Mouse (Mus musculus): Measurements from ENCODE around the gene Btbd2.
A peak's percentile ranks its signal among the peaks of the same experiment; 100 is the strongest.

Btbd2 gene

GRCm38 (mm10) chr10:80686617-80687016 lies 29.7 kb upstream of the Btbd2 start:
- DNase-seq, result no peak

GRCm38 (mm10) chr10:80684984-80685383 lies 28.1 kb upstream of the Btbd2 start:
- DNase-seq, result no peak

DNA sequence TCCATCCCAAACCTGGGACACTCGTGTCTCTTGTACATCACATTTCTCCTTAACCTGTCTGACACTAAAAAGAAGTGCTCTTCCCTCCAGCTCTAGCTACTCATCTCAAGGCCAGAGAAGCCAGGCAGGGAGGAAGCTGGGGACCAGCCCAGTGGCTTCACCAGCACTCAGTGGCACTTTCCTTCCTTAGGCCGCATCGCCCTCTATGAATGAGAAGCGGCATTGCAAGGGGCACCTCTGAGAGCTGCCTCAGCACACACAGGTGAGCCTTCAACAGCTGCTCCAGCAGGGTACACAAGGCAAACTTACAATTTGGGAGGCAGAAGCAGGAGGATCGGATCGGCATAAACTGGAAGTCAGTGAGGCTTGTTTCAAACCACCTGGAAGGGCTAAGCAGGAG lies 27.3 kb upstream of the Btbd2 start:
- peak; percentile 85 to 87 for DNase-seq

DNA sequence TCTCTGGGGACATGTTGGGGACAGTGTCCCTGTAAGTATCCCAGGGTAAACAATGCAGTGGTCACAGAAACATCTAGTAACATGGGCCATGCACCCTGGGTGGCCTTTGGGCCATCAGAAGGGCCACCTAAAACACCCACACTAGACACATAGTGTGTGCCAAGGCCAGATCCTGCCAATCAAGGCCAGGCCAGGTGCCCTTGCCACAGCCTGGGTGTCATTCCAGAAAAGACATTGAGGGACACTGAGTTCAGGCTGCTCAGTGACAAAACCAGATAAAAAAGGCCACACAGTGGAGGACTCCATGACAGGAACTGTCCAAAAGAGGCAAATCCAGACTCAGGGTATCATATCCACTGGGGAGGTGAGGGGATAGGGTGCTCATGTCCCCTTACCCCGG lies 26.8 kb upstream of the Btbd2 start:
- DNase-seq, result no peak

GRCm38 (mm10) chr10:80682003-80682402 lies 25.1 kb upstream of the Btbd2 start:
- no peak for DNase-seq

- DNase-seq, result no peak
These were observed 23.4 kb upstream of the Btbd2 start for GRCm38 (mm10) chr10:80680260-80680696.

DNA sequence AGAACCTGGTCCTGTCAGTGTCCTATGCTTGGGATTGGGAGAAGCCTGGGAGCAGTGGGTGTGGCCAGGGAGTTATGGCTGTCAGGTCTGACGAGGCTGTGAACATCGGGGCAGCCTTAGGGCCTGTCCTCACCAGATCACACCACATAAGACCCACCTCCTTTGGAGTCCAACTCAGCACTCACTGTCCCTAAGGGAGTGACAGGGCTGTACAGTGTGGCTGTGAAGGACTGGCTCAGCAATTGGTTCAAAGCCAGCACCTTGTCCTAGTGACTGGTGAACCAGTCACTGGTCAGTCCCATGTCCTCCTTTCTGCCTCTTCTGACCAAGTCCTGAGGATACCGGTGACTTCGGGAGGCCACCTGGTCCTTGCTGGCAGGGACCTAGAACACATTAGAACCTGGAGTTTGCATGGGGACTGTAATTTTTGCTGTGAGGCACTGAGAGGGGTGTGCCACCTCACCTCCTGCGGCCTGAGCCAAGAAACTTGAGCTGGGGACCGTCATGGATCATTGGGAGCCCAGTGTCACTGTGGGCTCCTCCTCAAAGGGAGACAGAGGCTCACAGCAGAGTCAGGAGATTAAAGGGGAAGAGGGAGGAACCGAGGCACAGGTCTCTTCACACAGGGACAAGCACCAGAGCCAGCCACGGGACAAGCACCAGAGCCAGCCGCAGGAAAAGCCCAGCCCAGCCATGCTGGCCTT lies 22.8 kb upstream of the Btbd2 start:
- peak in 1 of 2 experiments; percentile 50 for DNase-seq

- DNase-seq, result peak; percentile 66 to 76
These were observed 21.9 kb upstream of the Btbd2 start for GRCm38 (mm10) chr10:80678601-80679377.

GRCm38 (mm10) chr10:80677942-80678436 lies 21.1 kb upstream of the Btbd2 start, which contains the start of gene Mknk2:
Gene Mknk2, minus strand, starts transcription at chr10:80678112.
- DNase-seq, result peak; percentile 99

GRCm38 (mm10) chr10:80677128-80677875 lies 20.4 kb upstream of the Btbd2 start:
- peak in 1 of 2 experiments; percentile 40 for DNase-seq

DNA sequence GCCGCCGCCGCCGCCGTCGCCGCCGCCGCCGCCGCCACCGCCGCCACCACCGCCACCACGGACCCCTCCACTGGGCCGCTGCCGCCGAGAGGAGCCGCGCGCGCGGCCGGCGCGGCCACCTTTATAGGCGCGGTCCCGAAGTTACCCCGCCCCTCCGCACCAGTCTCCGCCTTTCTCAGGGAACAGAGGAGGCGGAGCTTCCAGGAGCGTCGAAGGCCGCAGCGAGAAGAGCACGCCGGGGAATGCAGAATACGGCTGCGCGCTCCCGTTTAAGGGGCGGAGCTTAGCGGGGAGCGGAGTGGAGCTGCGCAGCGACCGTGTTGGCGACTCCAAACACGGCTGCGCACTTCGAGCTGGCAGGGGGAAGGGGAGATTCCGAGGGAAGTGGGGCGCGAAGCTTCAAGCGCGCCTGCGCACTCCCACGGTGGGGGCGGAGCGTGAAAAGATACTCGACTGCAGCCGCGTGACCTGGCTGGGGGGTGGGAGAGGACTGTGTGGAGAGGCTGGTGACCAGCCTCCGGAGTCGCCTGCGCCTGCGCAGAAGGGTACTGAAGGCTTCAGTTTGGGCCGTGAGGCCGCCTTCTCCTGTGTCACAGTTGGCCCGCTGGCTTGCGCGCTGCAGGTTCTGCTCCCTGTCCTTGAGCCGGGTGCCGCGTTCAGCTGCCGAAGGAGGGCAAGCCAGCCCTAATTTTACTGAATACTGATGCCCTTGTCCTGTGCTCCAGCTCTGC lies 19.5 kb upstream of the Btbd2 start:
- DNase-seq, result peak; percentile 99 to 100

DNA sequence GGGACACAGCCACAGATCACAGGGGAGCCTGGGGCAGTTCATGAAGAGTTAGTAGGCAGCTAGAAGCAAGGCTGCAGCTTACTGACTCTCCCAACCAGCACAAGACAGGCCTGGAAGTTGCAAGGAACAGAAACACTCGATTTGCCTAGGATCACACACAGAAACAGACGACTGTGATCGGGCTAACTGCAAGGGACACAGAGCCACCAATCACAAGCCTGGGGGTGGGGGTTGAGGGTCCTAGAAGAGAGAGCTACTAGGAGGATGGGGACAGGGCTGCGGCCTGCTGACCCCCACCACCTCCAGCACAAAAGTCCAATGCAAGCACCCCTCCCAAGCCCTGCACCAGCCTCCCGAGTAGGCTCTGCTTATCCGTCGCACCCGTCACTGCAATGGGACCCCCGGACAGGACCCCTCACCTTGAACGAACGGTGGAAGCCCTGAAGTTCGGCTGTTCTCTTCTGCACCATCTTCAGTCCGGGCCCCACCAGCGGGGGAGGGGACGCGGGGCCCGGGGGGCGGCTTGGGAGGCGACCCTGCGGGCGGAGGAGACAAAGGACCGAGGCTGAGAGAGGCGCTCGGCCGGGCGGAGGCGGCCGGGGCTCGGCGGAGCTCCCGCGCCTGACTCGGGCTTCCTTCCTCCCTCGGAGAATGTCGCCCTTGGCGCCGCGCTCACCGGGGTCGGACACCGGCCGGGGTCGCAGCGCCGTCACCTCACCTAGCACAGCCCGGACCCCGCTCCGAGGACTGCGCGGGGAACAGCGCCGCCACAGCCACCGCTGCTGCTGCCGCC lies 18.7 kb upstream of the Btbd2 start:
- no peak for DNase-seq

DNA sequence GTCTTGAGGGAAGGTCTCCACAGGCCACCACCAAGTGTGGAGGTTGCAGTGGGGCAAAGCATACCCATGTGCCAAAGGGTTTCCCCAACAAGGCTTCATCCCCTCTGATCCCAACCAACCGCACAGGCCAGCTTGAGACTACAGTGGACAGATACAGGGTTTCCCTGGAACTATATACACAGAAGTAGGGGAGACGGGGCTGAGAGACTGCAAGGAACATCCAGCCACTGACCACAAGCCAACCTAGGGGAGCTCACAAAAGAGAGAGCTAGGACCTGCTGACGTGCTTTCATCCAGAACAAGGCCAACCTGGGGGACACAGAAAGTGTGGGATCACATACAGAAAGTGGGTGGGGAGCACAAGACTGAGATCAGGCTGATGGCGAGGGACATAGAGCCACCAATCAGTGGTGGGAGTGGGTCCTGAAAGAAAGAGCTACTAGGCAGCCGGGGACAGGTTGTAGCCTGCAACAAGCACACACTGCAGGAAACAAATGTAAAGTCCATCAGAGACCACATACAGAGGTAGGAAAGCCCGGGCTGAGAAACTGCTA lies 18.1 kb upstream of the Btbd2 start:
- no peak for DNase-seq

- DNase-seq, result peak; percentile 73 to 87
These were observed 17.4 kb upstream of the Btbd2 start for GRCm38 (mm10) chr10:80674161-80674711.

DNA sequence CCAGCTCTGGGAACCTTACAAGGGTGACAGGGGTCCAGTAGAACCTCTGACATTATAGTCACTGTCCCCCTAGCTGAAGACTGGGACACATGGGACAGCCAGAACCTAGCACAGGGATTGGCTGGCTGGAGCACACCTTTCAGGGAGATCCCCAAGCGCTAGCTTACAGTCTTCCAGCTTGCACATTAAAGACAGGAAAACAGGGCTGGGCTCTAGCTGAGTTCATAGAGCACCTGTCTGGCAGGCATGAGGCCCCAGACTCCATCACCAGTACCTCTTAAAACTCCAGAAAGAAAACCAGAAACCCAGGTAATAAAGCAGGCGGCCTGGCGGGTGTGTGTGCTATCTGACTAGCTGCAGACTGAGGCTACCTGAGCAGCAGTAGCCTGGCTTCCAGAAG lies 16.8 kb upstream of the Btbd2 start:
- no peak for DNase-seq

DNA sequence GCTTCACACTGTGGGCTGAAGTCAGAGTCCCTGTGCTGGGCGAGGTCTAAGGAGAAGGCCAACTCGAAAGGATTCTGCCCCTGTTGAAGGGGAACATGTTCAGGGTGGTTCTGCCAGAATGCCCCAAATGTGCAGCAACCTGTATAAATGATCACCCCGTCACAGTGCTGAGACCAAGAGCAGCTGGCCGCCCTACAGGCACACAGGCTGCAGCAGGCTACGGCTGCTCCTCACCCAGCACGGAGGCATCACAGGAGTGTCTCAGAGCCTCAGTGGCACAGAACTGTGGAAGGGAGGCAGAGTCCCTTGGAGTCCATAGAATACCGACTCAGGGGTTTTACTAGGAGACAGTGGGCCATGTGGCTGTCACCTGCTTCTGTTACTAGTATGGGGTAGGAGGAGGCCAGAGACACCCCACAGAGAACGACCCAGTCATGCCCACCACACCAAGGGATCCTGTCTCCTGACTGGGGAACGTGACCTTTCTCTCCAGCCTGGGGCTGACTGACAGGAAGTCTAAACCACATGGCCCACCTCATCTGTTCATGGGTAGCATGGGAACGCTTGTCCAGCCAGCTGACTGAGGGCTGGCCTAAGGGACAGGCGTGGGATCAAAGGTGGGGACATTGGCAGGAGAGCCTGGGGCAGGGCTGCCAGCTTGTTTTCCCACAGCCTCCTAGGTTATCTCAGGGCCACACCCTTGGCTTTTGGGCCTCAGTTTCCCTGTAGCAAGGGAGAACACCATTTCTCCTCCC lies 15.2 kb upstream of the Btbd2 start:
- DNase-seq, result peak; percentile 58 to 63

GRCm38 (mm10) chr10:80671251-80671650 lies 14.4 kb upstream of the Btbd2 start:
- DNase-seq, result no peak

DNA sequence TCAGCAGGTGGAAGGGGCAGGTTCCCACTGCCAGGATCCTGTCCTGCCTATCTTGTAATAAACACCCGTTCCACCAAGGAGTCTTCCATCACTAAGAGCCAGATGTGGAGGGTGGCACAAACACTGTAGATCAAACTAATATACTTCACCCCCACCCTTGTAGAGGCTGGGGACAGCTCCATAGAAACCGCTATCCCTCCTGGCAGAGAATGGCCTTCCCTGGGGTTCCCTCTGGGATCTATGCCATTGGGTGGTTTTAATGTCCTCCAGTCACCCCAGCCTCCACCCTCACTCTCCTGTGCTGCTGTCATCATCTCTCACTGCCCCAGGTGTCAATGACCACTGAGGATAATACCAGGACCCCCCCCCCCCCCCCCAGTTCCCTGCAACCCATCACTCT lies 13.7 kb upstream of the Btbd2 start:
- DNase-seq, result no peak

- DNase-seq, result peak; percentile 95 to 96
These were observed 13.0 kb upstream of the Btbd2 start for GRCm38 (mm10) chr10:80669737-80670485.

All from kidney, postnatal 36 days (tissue).